Mouse (Mus musculus) CH12.LX (cell line): ENCODE results near the gene Ctcf. TPM values are rescaled to one million over a fixed set of nuclear protein-coding genes. Genes with fewer than 3 reads are reported as not detected.

ENCODE experiments used
- DNase-seq: peaks from one replicate; pipeline ENCODE4 v3.0.0-alpha.2; 2013; ENCODE audit errors: extremely low read depth
- H3K27ac ChIP-seq: 2 replicates; pipeline ENCODE4 v1.5.1; 2012; ENCODE audit warnings: low read depth, mild to moderate bottlenecking, control low read depth, moderate library complexity; ENCODE audit not compliant: insufficient read depth
- H3K27me3 ChIP-seq: replicated peaks from 2 replicates; pipeline ENCODE3; 2012; ENCODE audit warnings: inconsistent platforms
- H3K36me3 ChIP-seq, 2 experiments: replicated peaks in 1 of 2; 2 replicates each; pipeline versions ENCODE3 to v1.6.1; 2012; ENCODE audit warnings: inconsistent platforms in 1 of 2, low read length in 1 of 2, mild to moderate bottlenecking in 1 of 2, mixed read lengths in 1 of 2, moderate library complexity in 1 of 2; ENCODE audit not compliant: control insufficient read depth in 1 of 2, insufficient read depth in 1 of 2
- H3K4me1 ChIP-seq, 2 experiments: 2 replicates each; pipeline ENCODE4 v1.6.1; 2012; ENCODE audit warnings: inconsistent platforms in 1 of 2, moderate library complexity in 1 of 2; ENCODE audit not compliant: insufficient read depth in 2 of 2, control insufficient read depth in 1 of 2
- H3K4me2 ChIP-seq: 2 replicates; pipeline ENCODE4 v1.6.1; 2012; ENCODE audit warnings: low read depth, mild to moderate bottlenecking, control low read depth; ENCODE audit not compliant: poor library complexity, insufficient read depth, severe bottlenecking
- H3K4me3 ChIP-seq, 3 experiments: fragments of 150-350 bp in 1 of 3; sonication (generic) in 1 of 3; replicated peaks in 1 of 3; 2 replicates each; pipeline versions ENCODE3 to v1.5.1; 2011 to 2012; ENCODE audit warnings: low read depth in 2 of 3, low read length in 2 of 3, mild to moderate bottlenecking in 2 of 3, moderate library complexity in 2 of 3, control low read depth in 1 of 3, improper control_type of control experiment in 1 of 3, inconsistent platforms in 1 of 3, mixed read lengths in 1 of 3; ENCODE audit not compliant: poor library complexity in 1 of 3
- H3K79me2 ChIP-seq: replicated peaks from 2 replicates; pipeline ENCODE4 v1.6.1; 2012; ENCODE audit warnings: mild to moderate bottlenecking, moderate library complexity; ENCODE audit not compliant: control insufficient read depth, poor library complexity, insufficient read depth, severe bottlenecking; ENCODE audit errors: extremely low read depth
- H3K9ac ChIP-seq: 2 replicates; pipeline ENCODE4 v1.6.1; 2012; ENCODE audit warnings: low read depth, mild to moderate bottlenecking, control low read depth, moderate library complexity; ENCODE audit not compliant: insufficient read depth
- H3K9me3 ChIP-seq: replicated peaks from 2 replicates; pipeline ENCODE3; 2012; ENCODE audit warnings: low read length, inconsistent platforms, mixed read lengths
- BHLHE40 ChIP-seq: IDR thresholded peaks from 2 replicates; pipeline ENCODE4 v1.6.1; 2011; ENCODE audit warnings: mild to moderate bottlenecking, low read depth, low read length, improper control_type of control experiment
- CHD1 ChIP-seq: IDR thresholded peaks from 2 replicates; pipeline ENCODE4 v1.6.1; 2012; ENCODE audit warnings: low read depth, low read length, improper control_type of control experiment, inconsistent platforms
- CHD2 ChIP-seq: IDR thresholded peaks from 2 replicates; pipeline ENCODE4 v1.6.1; 2011; ENCODE audit warnings: low read length, improper control_type of control experiment
- CTCF ChIP-seq, 2 experiments: IDR thresholded peaks in 1 of 2; conservative IDR thresholded peaks in 1 of 2; 2 replicates each; pipeline ENCODE4 v1.5.1; 2011 to 2012; ENCODE audit warnings: low read depth in 2 of 2, low read length in 2 of 2, improper control_type of control experiment in 1 of 2, inconsistent platforms in 1 of 2, mild to moderate bottlenecking in 1 of 2, moderate library complexity in 1 of 2
- E2F4 ChIP-seq: IDR thresholded peaks from 2 replicates; pipeline ENCODE4 v1.6.1; 2011; ENCODE audit warnings: low read depth, low read length, improper control_type of control experiment; ENCODE audit not compliant: insufficient replicate concordance
- ELF1 ChIP-seq: IDR thresholded peaks from 2 replicates; pipeline ENCODE4 v1.6.1; 2014; ENCODE audit warnings: low read depth, mild to moderate bottlenecking, inconsistent platforms, low read length, improper control_type of control experiment
- ETS1 ChIP-seq: conservative IDR thresholded peaks from 2 replicates; pipeline ENCODE4 v1.6.1; 2012; ENCODE audit warnings: low read depth, mild to moderate bottlenecking, inconsistent platforms, low read length, improper control_type of control experiment, moderate library complexity
- HCFC1 ChIP-seq: IDR thresholded peaks from 2 replicates; pipeline ENCODE4 v1.6.1; 2012; ENCODE audit warnings: low read depth, mild to moderate bottlenecking, inconsistent platforms, low read length, improper control_type of control experiment
- IRF4 ChIP-seq: IDR thresholded peaks from 2 replicates; pipeline ENCODE4 v1.6.1; 2014; ENCODE audit warnings: low read depth, mild to moderate bottlenecking, inconsistent platforms, low read length, improper control_type of control experiment
- JUN ChIP-seq: IDR thresholded peaks from 2 replicates; pipeline ENCODE4 v1.6.1; 2011; ENCODE audit warnings: low read depth, mild to moderate bottlenecking, low read length, improper control_type of control experiment, moderate library complexity; ENCODE audit not compliant: insufficient read depth
- JUND ChIP-seq: conservative IDR thresholded peaks from 2 replicates; pipeline ENCODE4 v1.6.1; 2011; ENCODE audit warnings: low read depth, low read length, improper control_type of control experiment
- MAFK ChIP-seq: IDR thresholded peaks from 2 replicates; pipeline ENCODE4 v1.6.1; 2011; ENCODE audit warnings: low read length, improper control_type of control experiment; ENCODE audit not compliant: insufficient replicate concordance
- MAZ ChIP-seq: IDR thresholded peaks from 2 replicates; pipeline ENCODE4 v1.6.1; 2012; ENCODE audit warnings: low read depth, mild to moderate bottlenecking, inconsistent platforms, low read length, improper control_type of control experiment, moderate library complexity
- MEF2A ChIP-seq: IDR thresholded peaks from 2 replicates; pipeline ENCODE4 v1.6.1; 2014; ENCODE audit warnings: low read depth, mild to moderate bottlenecking, inconsistent platforms, low read length, improper control_type of control experiment, borderline replicate concordance
- MXI1 ChIP-seq: IDR thresholded peaks from 2 replicates; pipeline ENCODE4 v1.6.1; 2011; ENCODE audit warnings: mild to moderate bottlenecking, low read depth, low read length, improper control_type of control experiment
- NELFE ChIP-seq: IDR thresholded peaks from 2 replicates; pipeline ENCODE4 v1.6.1; 2011; ENCODE audit warnings: low read depth, low read length, improper control_type of control experiment
- NRF1 ChIP-seq: IDR thresholded peaks from 2 replicates; pipeline ENCODE4 v1.6.1; 2014; ENCODE audit warnings: low read depth, mild to moderate bottlenecking, inconsistent platforms, low read length, improper control_type of control experiment, moderate library complexity
- POLR2A ChIP-seq: IDR thresholded peaks from 2 replicates; pipeline ENCODE4 v1.6.1; 2011; ENCODE audit warnings: low read depth, mild to moderate bottlenecking, improper control_type of control experiment, low read length
- SIN3A ChIP-seq: IDR thresholded peaks from 2 replicates; pipeline ENCODE4 v1.6.1; 2012; ENCODE audit warnings: low read length, improper control_type of control experiment, inconsistent platforms
- TBP ChIP-seq: conservative IDR thresholded peaks from 2 replicates; pipeline ENCODE4 v1.6.1; 2011; ENCODE audit warnings: low read depth, low read length, improper control_type of control experiment
- TCF12 ChIP-seq: IDR thresholded peaks from 2 replicates; pipeline ENCODE4 v1.6.1; 2014; ENCODE audit warnings: low read depth, mild to moderate bottlenecking, inconsistent platforms, low read length, improper control_type of control experiment
- UBTF ChIP-seq: IDR thresholded peaks from 2 replicates; pipeline ENCODE4 v1.6.1; 2012; ENCODE audit warnings: low read depth, mild to moderate bottlenecking, inconsistent platforms, low read length, improper control_type of control experiment, moderate library complexity
- ZC3H11A ChIP-seq: IDR thresholded peaks from 2 replicates; pipeline ENCODE4 v1.6.1; 2012; ENCODE audit warnings: low read depth, mild to moderate bottlenecking, inconsistent platforms, low read length, improper control_type of control experiment
- ZNF384 ChIP-seq: IDR thresholded peaks from 2 replicates; pipeline ENCODE4 v1.6.1; 2012; ENCODE audit warnings: low read depth, low read length, improper control_type of control experiment, inconsistent platforms
- dilution Hi-C: fragments of 300-500 bp; cut with MboI; formaldehyde crosslinking; loops from 2 replicates; pipeline ENCODE4 v1.14.3; 2020; ENCODE audit warnings: low sequenced_read_pairs; ENCODE audit not compliant: extremely low pct_unique_long_range_greater_than_20kb, extremely low pct_ligation_motif_present
- in situ Hi-C: fragments of 300-500 bp; cut with MboI; formaldehyde crosslinking; loops from 3 replicates; pipeline ENCODE4 v1.14.3; 2019; ENCODE audit warnings: low sequenced_read_pairs, low pct_ligation_motif_present, low pct_unique_long_range_greater_than_20kb, mixed read lengths
- polyA plus RNA-seq: library from polyadenylated mRNA; unstranded; fragments of >175 nt; gene quantifications from 2 replicates; pipeline ENCODE4 v1.2.1, GENCODE M21; 2012; ENCODE audit warnings: low read depth; ENCODE audit not compliant: insufficient read length
- total RNA-seq, 2 experiments: library from RNA; depleted of rRNA; stranded (reverse); fragments of 300-350 nt in 1 of 2; fragments of >200 nt in 1 of 2; gene quantifications; 2 replicates each; pipeline ENCODE4 v1.2.3; 2012 to 2014

The Ctcf gene
- total and polyA plus RNA-seq, 3 experiments = 42.3 to 97.9 (median 52.4) TPM

DNA sequence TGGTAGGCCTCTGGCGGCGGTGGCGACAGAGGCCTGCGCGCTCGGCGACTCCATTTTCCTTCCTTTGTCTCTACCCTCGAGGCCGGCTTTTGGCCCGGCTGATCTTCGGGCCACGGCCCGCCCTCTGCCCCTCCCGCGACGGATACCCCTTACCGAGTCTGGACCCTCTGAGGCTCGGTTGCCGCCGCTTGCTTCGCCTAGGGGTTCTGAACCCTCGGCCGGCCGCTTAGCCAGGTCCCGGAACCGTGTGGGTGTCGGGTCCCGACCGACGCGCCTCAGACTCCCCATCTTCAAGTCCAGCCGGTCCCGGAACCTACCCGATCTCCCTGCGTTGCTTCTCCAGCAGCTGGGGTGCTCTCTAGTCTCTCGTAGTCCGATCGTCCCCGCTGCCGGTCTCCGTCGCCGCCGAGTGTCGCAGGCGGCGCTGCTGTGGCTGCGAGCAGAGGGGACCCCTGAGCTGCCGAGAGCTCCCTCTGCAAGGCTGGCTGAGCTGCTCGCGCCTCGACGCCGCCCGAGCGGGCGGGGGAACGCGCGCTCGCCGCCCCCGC lies 669 bp downstream of the Ctcf start, which contains the start of gene Agrp:
Gene Agrp (minus strand): TSS at position 431 of the 548 bp plus-strand sequence.
- H3K79me2 ChIP-seq = peaks cover 58% of the 10 kb centered on the region
- H3K4me2 ChIP-seq = peak within 1 kb of the TSS; percentile 97
- peak within 1 kb of the TSS; percentile 73 to 89 (median 79) for H3K4me3 ChIP-seq
- peak within 1 kb of the TSS; percentile 91 for H3K9ac ChIP-seq
- peaks cover 0 to 4% of the 10 kb centered on the region in 2 experiments for H3K36me3 ChIP-seq
- no peaks in the 10 kb centered on the region for H3K27me3 ChIP-seq
- DNase-seq = no peak
- peaks cover 4 to 42% of the 10 kb centered on the region in 2 experiments; a peak in 3 of 4 replicates for H3K4me1 ChIP-seq
- TF ChIP-seq BHLHE40 (no peak), UBTF (peak; percentile 90; the same call in 1 of the 2 replicates), JUN (no peak), CHD2 (no peak; the same call in 1 of the 2 replicates), CHD1 (peak; percentile 27), E2F4 (no peak), ZC3H11A (no peak), ZNF384 (no peak), JUND (no peak), TBP (no peak), MAFK (no peak), MXI1 (peak; percentile 55), CTCF (conservative IDR thresholded peaks at IDR 0.05 in 1 of 2, IDR thresholded peaks at IDR 0.05 in 1 of 2; ENCODE audit: low read depth in 2 of 2, low read length in 2 of 2) (peak in 1 of 2 experiments; percentile 9; a peak in 1 of 4 replicates), MEF2A (no peak), NELFE (0 out of 2 replicates have a peak, but pooled peaks have one; percentile 12), HCFC1 (peak; percentile 25; the same call in 1 of the 2 replicates), ETS1 (no peak), ELF1 (0 out of 2 replicates have a peak, but pooled peaks have one; percentile 31), IRF4 (0 out of 2 replicates have a peak, but pooled peaks have one; percentile 13), POLR2A (peak; percentile 53)
- dilution Hi-C loops = no loop called here
- H3K9me3 ChIP-seq = no peaks in the 10 kb centered on the region
- in situ Hi-C loops = loop anchor here (5.0 kb wide), 1 partner anchor 50 kb away; the partner anchor contains the start of gene Carmil2
- H3K27ac ChIP-seq = peak within 1 kb of the TSS; percentile 93

DNA sequence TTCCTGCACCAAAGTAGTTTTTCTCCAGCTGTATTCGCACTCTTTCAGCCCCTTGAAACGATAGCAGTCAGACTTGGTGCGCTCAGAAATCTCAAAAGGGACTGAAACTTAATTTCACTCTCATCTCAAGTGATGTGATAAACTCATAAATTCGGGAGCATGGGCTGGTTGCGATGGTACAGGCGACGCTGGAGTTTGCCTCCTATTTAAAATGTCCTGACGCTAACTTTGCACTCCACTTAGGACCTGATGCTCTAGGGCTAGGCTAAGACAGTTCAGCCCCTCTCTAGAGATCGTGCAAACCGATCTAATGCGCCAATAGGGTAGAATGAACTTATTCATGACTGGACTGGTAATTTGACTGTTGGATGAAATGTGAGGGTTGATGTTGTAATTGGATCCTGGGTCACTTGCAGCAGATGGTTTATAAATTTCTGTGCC lies 1.3 kb downstream of the Ctcf start:
- dilution Hi-C loops (no loop called here), in situ Hi-C loops (loop anchor here (5.0 kb wide), 1 partner anchor 50 kb away; the partner anchor contains the start of gene Carmil2)
- Histone ChIP-seq H3K9me3 (no peaks in the 10 kb centered on the region), H3K27ac (peak overlapping the region; percentile 92), H3K27me3 (no peaks in the 10 kb centered on the region), H3K4me3 (peak overlapping the region; percentile 73 to 89 (median 79)), H3K4me2 (peak overlapping the region; percentile 17), H3K36me3 (peaks cover 0 to 4% of the 10 kb centered on the region in 2 experiments), H3K4me1 (peaks cover 4 to 47% of the 10 kb centered on the region in 2 experiments; a peak in 3 of 4 replicates), H3K9ac (peak overlapping the region; percentile 91), H3K79me2 (peaks cover 64% of the 10 kb centered on the region)
- TF ChIP-seq SIN3A (no peak), MAZ (0 out of 2 replicates have a peak, but pooled peaks have one; percentile 16), TCF12 (no peak), ELF1 (0 out of 2 replicates have a peak, but pooled peaks have one; percentile 29), CHD1 (0 out of 2 replicates have a peak, but pooled peaks have one; percentile 84), TBP (0 out of 2 replicates have a peak, but pooled peaks have one; percentile 43), NRF1 (no peak)
- no peak for DNase-seq
